In genomic region chr12:80936751-80937150, GRCm38 (mm10) we compare ENCODE assay signal across 23 mouse cellular contexts. TPM values are rescaled to one million over a fixed set of nuclear protein-coding genes. Genes with fewer than 3 reads are reported as not detected.
DNase-seq lines count a peak whose midpoint lies in the region; ATAC-seq and TF ChIP-seq lines count a peak whose summit lies in the region.
"Had no signal": no experiment of that assay in that cellular context is flagged by ENCODE, and none has a peak within 500 bp of the region (broad histone marks: within the 10 kb centered on the region; RNA-seq: fewer than 3 reads in every experiment).

No protein-coding gene starts in this region.

- no peak for TF ChIP-seq CTCF in lung, adult 2 months (IDR thresholded peaks at IDR 0.05; ENCODE audit: insufficient read depth, low read length)
- no peak for TF ChIP-seq CTCF in lung, embryonic 14.5 days (IDR thresholded peaks at IDR 0.05; ENCODE audit: low read depth)

- DNase-seq in lung, adult 18-20 months: peak; percentile 68 to 79
- no peak for DNase-seq in lung, adult 2 months
- DNase-seq in lung, embryonic 14.5 days: peak; percentile 37
- peak; percentile 77 for DNase-seq in lung, postnatal 36 days
- DNase-seq in layer of hippocampus, postnatal 25 days (ENCODE audit: extremely low spot score in 1 of 2, low spot score in 1 of 2): no peak
- no peak for DNase-seq in forebrain, embryonic 10.5 days (ENCODE audit: extremely low spot score, low spot score)
- DNase-seq in left cerebral cortex, postnatal 14 days (ENCODE audit: low spot score in 2 of 2): no peak
- DNase-seq: cerebellum, adult 2 months; cerebellum, postnatal 36 days; gastrocnemius, adult 2 months; heart, postnatal 10 days; liver, postnatal 0 days; retina, postnatal 1 day; thymus, adult 2 months had no signal

- no peak overlapping the region for H3K4me2 ChIP-seq in lung, embryonic 14.5 days
- H3K4me2 ChIP-seq: embryonic facial prominence, embryonic 15.5 days; heart, embryonic 11.5 days; hindbrain, embryonic 12.5 days; kidney, embryonic 15.5 days had no signal

- no peak overlapping the region for H3K27ac ChIP-seq in lung, embryonic 14.5 days (ENCODE audit: low read depth)
- H3K27ac ChIP-seq in forebrain, embryonic 10.5 days: no peak overlapping the region
- H3K27ac ChIP-seq: embryonic facial prominence, embryonic 15.5 days; gastrocnemius, adult 2 months; hindbrain, embryonic 12.5 days; kidney, embryonic 15.5 days; limb, embryonic 10.5 days had no signal

- H3K27me3 ChIP-seq in lung, embryonic 14.5 days (ENCODE audit: insufficient read depth, low read length): no peaks in the 10 kb centered on the region
- no peaks in the 10 kb centered on the region for H3K27me3 ChIP-seq in forebrain, embryonic 10.5 days (ENCODE audit: poor library complexity, severe bottlenecking)
- H3K27me3 ChIP-seq: embryonic facial prominence, embryonic 15.5 days; hindbrain, embryonic 12.5 days; kidney, embryonic 15.5 days had no signal

- H3K4me3 ChIP-seq in lung, adult 2 months (replicated peaks; ENCODE audit: extremely low read depth, low read depth, low read length): no peak overlapping the region
- H3K4me3 ChIP-seq in lung, embryonic 14.5 days (ENCODE audit: low read depth, low read length): no peak overlapping the region
- H3K4me3 ChIP-seq in forebrain, embryonic 10.5 days: no peak overlapping the region
- H3K4me3 ChIP-seq: embryonic facial prominence, embryonic 15.5 days; gastrocnemius, adult 2 months; hindbrain, embryonic 12.5 days; kidney, embryonic 15.5 days; limb, embryonic 10.5 days had no signal

- ATAC-seq in lung, embryonic 14.5 days (ENCODE audit: insufficient read depth): no peak; the same call in 1 of the 2 replicates
- ATAC-seq: liver, postnatal 0 days; midbrain, embryonic 16.5 days had no signal

- peaks cover 4% of the 10 kb centered on the region; the same call in 1 of the 2 replicates for H3K4me1 ChIP-seq in lung, adult 2 months (ENCODE audit: control insufficient read depth, insufficient read depth, low read length)
- no peaks in the 10 kb centered on the region for H3K4me1 ChIP-seq in lung, embryonic 14.5 days (ENCODE audit: insufficient read depth)
- H3K4me1 ChIP-seq in forebrain, embryonic 10.5 days: no peaks in the 10 kb centered on the region
- H3K4me1 ChIP-seq: embryonic facial prominence, embryonic 15.5 days; hindbrain, embryonic 12.5 days; kidney, embryonic 15.5 days; limb, embryonic 10.5 days had no signal

- H3K9me3 ChIP-seq in lung, embryonic 14.5 days (ENCODE audit: low read depth, low read length): no peaks in the 10 kb centered on the region
- no peaks in the 10 kb centered on the region for H3K9me3 ChIP-seq in forebrain, embryonic 10.5 days
- H3K9me3 ChIP-seq: embryonic facial prominence, embryonic 15.5 days; hindbrain, embryonic 12.5 days; kidney, embryonic 15.5 days; limb, embryonic 10.5 days had no signal

- 56% methylated on average over 2 of the region's 2 CpGs for WGBS in lung, adult 2 months
- WGBS in lung, embryonic 14.5 days: 59% methylated on average over 2 of the region's 2 CpGs
- WGBS in forebrain, embryonic 10.5 days: 77% methylated on average over 2 of the region's 2 CpGs

- TF ChIP-seq POLR2A in lung, adult 2 months (IDR thresholded peaks at IDR 0.05; ENCODE audit: borderline replicate concordance, extremely low read depth, low read depth, low read length): no peak

- no peaks in the 10 kb centered on the region for H3K36me3 ChIP-seq in lung, embryonic 14.5 days (ENCODE audit: insufficient read depth)
- H3K36me3 ChIP-seq in forebrain, embryonic 10.5 days (replicated peaks): no peaks in the 10 kb centered on the region
- H3K36me3 ChIP-seq: embryonic facial prominence, embryonic 15.5 days; hindbrain, embryonic 12.5 days; kidney, embryonic 15.5 days; limb, embryonic 10.5 days had no signal

- H3K9ac ChIP-seq in lung, embryonic 14.5 days: no peak overlapping the region
- H3K9ac ChIP-seq: embryonic facial prominence, embryonic 15.5 days; hindbrain, embryonic 12.5 days; kidney, embryonic 15.5 days; liver, postnatal 0 days had no signal

- intact Hi-C loops in left cerebral cortex, postnatal 14 days (cut with DNase I): no loop called here

RNA-seq across cellular contexts. Expression of gene Srsf5, which starts 8.6 kb away (rescaled TPM):
- polyA plus RNA-seq in lung, adult 2 months (2012; rRNA removed): 364 and 550 TPM in 2 replicates
- 357 and 378 TPM in 2 replicates for polyA plus RNA-seq in lung, embryonic 14.5 days (2014; fragmentation: Nextera tagmentation; extraction: Ambion mirVana)
- 100 to 1,000 TPM; 240 to 377 TPM for total RNA-seq in layer of hippocampus, postnatal 25 days (2021)
- polyA plus RNA-seq in forebrain, embryonic 10.5 days (2016; fragmentation: Nextera tagmentation; extraction: Ambion mirVana): 538 and 563 TPM in 2 replicates
- 100 to 1,000 TPM; 314 to 326 TPM for total RNA-seq in left cerebral cortex, postnatal 14 days (2021)

RNA-seq across cellular contexts. Expression of gene Slc10a1, which starts 31.8 kb away (rescaled TPM):
- 0.11 and 0.50 TPM in 2 replicates for polyA plus RNA-seq in lung, adult 2 months (2012; rRNA removed)
- polyA plus RNA-seq in lung, embryonic 14.5 days (2014; fragmentation: Nextera tagmentation; extraction: Ambion mirVana): 0.53 and 1.0 TPM in 2 replicates
- total RNA-seq in layer of hippocampus, postnatal 25 days (2021): not detected
- polyA plus RNA-seq in forebrain, embryonic 10.5 days (2016; fragmentation: Nextera tagmentation; extraction: Ambion mirVana): 0.60 and 0.79 TPM in 2 replicates
- total RNA-seq in left cerebral cortex, postnatal 14 days (2021): not detected
- total RNA-seq: gastrocnemius, adult 2 months; heart, postnatal 10 days; layer of hippocampus, adult 18-20 months had no signal
- polyA plus RNA-seq: C2C12; cerebellum, adult 2 months; gonadal fat pad, adult 2 months had no signal

Comparison
In these comparisons a context has a peak if more than half of its experiments do, and no peak if none do; other contexts are left out.
1. DNase-seq: peak in lung, adult 18-20 months (2 of 2), lung, embryonic 14.5 days (single experiment) and lung, postnatal 36 days (single experiment); none in lung, adult 2 months (single experiment), layer of hippocampus, postnatal 25 days (0 of 2), forebrain, embryonic 10.5 days (single experiment) and left cerebral cortex, postnatal 14 days (0 of 2).